Mouse (Mus musculus): Measurements from ENCODE around the gene Oasl1. TPM values are rescaled to one million over a fixed set of nuclear protein-coding genes. Genes with fewer than 3 reads are reported as not detected.

Oasl1 gene
- polyA plus RNA-seq, 1 experiment = not detected

GRCm38 (mm10) chr5:114967523-114968268 is 44.7 kb downstream of the Oasl1 start:
- TF ChIP-seq EP300 (IDR thresholded peaks at IDR 0.05; ENCODE audit: insufficient read depth, low read depth, low read length) (no peak), POLR2A (IDR thresholded peaks at IDR 0.05; ENCODE audit: insufficient read depth, low read length) (no peak), CTCF (IDR thresholded peaks at IDR 0.05; ENCODE audit: low read depth, low read length) (no peak)
- Histone ChIP-seq H3K4me3 (ENCODE audit: low read depth, low read length) (no peak overlapping the region), H3K9ac (ENCODE audit: low read depth, poor library complexity, severe bottlenecking) (no peak overlapping the region)

GRCm38 (mm10) chr5:114968651-114969050 is 45.6 kb downstream of the Oasl1 start:
- H3K27ac ChIP-seq (ENCODE audit: insufficient read depth, low read length) = no peak overlapping the region
- H3K9ac ChIP-seq (ENCODE audit: low read depth, poor library complexity, severe bottlenecking) = no peak overlapping the region

More at GRCm38 (mm10) chr5:114967523-114968268, 44.7 kb downstream of the Oasl1 start:
- Histone ChIP-seq H3K36me3 (ENCODE audit: control insufficient read depth, insufficient read depth, low read length, poor library complexity, severe bottlenecking) (no peaks in the 10 kb centered on the region), H3K27me3 (ENCODE audit: control insufficient read depth, insufficient read depth, low read length, poor library complexity, severe bottlenecking) (no peaks in the 10 kb centered on the region), H3K27ac (ENCODE audit: insufficient read depth, low read length) (no peak overlapping the region), H3K9me3 (replicated peaks; ENCODE audit: control insufficient read depth, insufficient read depth, low read length, poor library complexity, severe bottlenecking) (no peaks in the 10 kb centered on the region), H3K4me1 (ENCODE audit: control insufficient read depth, insufficient read depth, low read length) (peaks cover 3% of the 10 kb centered on the region)

GRCm38 (mm10) chr5:114969064-114969463 is 46.0 kb downstream of the Oasl1 start:
- no peaks in the 10 kb centered on the region for H3K27me3 ChIP-seq (ENCODE audit: control insufficient read depth, insufficient read depth, low read length, poor library complexity, severe bottlenecking)
- H3K36me3 ChIP-seq (ENCODE audit: control insufficient read depth, insufficient read depth, low read length, poor library complexity, severe bottlenecking) = no peaks in the 10 kb centered on the region
- H3K4me3 ChIP-seq (ENCODE audit: low read depth, low read length) = no peak overlapping the region
- H3K9me3 ChIP-seq (replicated peaks; ENCODE audit: control insufficient read depth, insufficient read depth, low read length, poor library complexity, severe bottlenecking) = no peaks in the 10 kb centered on the region
- TF ChIP-seq CTCF (IDR thresholded peaks at IDR 0.05; ENCODE audit: low read depth, low read length) (no peak), EP300 (IDR thresholded peaks at IDR 0.05; ENCODE audit: insufficient read depth, low read depth, low read length) (no peak), POLR2A (IDR thresholded peaks at IDR 0.05; ENCODE audit: insufficient read depth, low read length) (no peak)
- H3K27ac ChIP-seq (ENCODE audit: insufficient read depth, low read length) = no peak overlapping the region
- H3K4me1 ChIP-seq (ENCODE audit: control insufficient read depth, insufficient read depth, low read length) = peaks cover 3% of the 10 kb centered on the region
- no peak overlapping the region for H3K9ac ChIP-seq (ENCODE audit: low read depth, poor library complexity, severe bottlenecking)

More at GRCm38 (mm10) chr5:114968651-114969050, 45.6 kb downstream of the Oasl1 start:
- Histone ChIP-seq H3K4me1 (ENCODE audit: control insufficient read depth, insufficient read depth, low read length) (peaks cover 3% of the 10 kb centered on the region), H3K9me3 (replicated peaks; ENCODE audit: control insufficient read depth, insufficient read depth, low read length, poor library complexity, severe bottlenecking) (no peaks in the 10 kb centered on the region), H3K4me3 (ENCODE audit: low read depth, low read length) (no peak overlapping the region), H3K36me3 (ENCODE audit: control insufficient read depth, insufficient read depth, low read length, poor library complexity, severe bottlenecking) (no peaks in the 10 kb centered on the region), H3K27me3 (ENCODE audit: control insufficient read depth, insufficient read depth, low read length, poor library complexity, severe bottlenecking) (no peaks in the 10 kb centered on the region)
- TF ChIP-seq CTCF (IDR thresholded peaks at IDR 0.05; ENCODE audit: low read depth, low read length) (no peak), EP300 (IDR thresholded peaks at IDR 0.05; ENCODE audit: insufficient read depth, low read depth, low read length) (no peak)

GRCm38 (mm10) chr5:114969609-114970215 is 46.7 kb downstream of the Oasl1 start:
- H3K4me1 ChIP-seq (ENCODE audit: control insufficient read depth, insufficient read depth, low read length) = peaks cover 3% of the 10 kb centered on the region
- no peak overlapping the region for H3K27ac ChIP-seq (ENCODE audit: insufficient read depth, low read length)
- no peaks in the 10 kb centered on the region for H3K9me3 ChIP-seq (replicated peaks; ENCODE audit: control insufficient read depth, insufficient read depth, low read length, poor library complexity, severe bottlenecking)
- H3K36me3 ChIP-seq (ENCODE audit: control insufficient read depth, insufficient read depth, low read length, poor library complexity, severe bottlenecking) = no peaks in the 10 kb centered on the region
- H3K9ac ChIP-seq (ENCODE audit: low read depth, poor library complexity, severe bottlenecking) = no peak overlapping the region
- no peak overlapping the region for H3K4me3 ChIP-seq (ENCODE audit: low read depth, low read length)
- TF ChIP-seq POLR2A (IDR thresholded peaks at IDR 0.05; ENCODE audit: insufficient read depth, low read length) (no peak), EP300 (IDR thresholded peaks at IDR 0.05; ENCODE audit: insufficient read depth, low read depth, low read length) (no peak), CTCF (IDR thresholded peaks at IDR 0.05; ENCODE audit: low read depth, low read length) (no peak)
- no peaks in the 10 kb centered on the region for H3K27me3 ChIP-seq (ENCODE audit: control insufficient read depth, insufficient read depth, low read length, poor library complexity, severe bottlenecking)

GRCm38 (mm10) chr5:114970824-114971227 is 47.8 kb downstream of the Oasl1 start, which contains the start of gene Hnf1a:
Gene Hnf1a (minus strand): TSS chr5:114971094.
- peaks cover 3% of the 10 kb centered on the region for H3K4me1 ChIP-seq (ENCODE audit: control insufficient read depth, insufficient read depth, low read length)
- no peak within 1 kb of the TSS for H3K27ac ChIP-seq (ENCODE audit: insufficient read depth, low read length)
- no peaks in the 10 kb centered on the region for H3K36me3 ChIP-seq (ENCODE audit: control insufficient read depth, insufficient read depth, low read length, poor library complexity, severe bottlenecking)
- peak within 1 kb of the TSS; percentile 44 for H3K4me3 ChIP-seq (ENCODE audit: low read depth, low read length)
- TF ChIP-seq EP300 (IDR thresholded peaks at IDR 0.05; ENCODE audit: insufficient read depth, low read depth, low read length) (no peak), POLR2A (IDR thresholded peaks at IDR 0.05; ENCODE audit: insufficient read depth, low read length) (no peak), CTCF (IDR thresholded peaks at IDR 0.05; ENCODE audit: low read depth, low read length) (no peak)
- peak within 1 kb of the TSS; percentile 71 for H3K9ac ChIP-seq (ENCODE audit: low read depth, poor library complexity, severe bottlenecking)
- H3K9me3 ChIP-seq (replicated peaks; ENCODE audit: control insufficient read depth, insufficient read depth, low read length, poor library complexity, severe bottlenecking) = no peaks in the 10 kb centered on the region
- H3K27me3 ChIP-seq (ENCODE audit: control insufficient read depth, insufficient read depth, low read length, poor library complexity, severe bottlenecking) = no peaks in the 10 kb centered on the region

GRCm38 (mm10) chr5:114972201-114972600 is 49.2 kb downstream of the Oasl1 start:
- no peaks in the 10 kb centered on the region for H3K9me3 ChIP-seq (replicated peaks; ENCODE audit: control insufficient read depth, insufficient read depth, low read length, poor library complexity, severe bottlenecking)
- 0 out of 2 replicates have a peak overlapping the region, but pooled peaks have one; percentile 29 for H3K9ac ChIP-seq (ENCODE audit: low read depth, poor library complexity, severe bottlenecking)
- H3K27me3 ChIP-seq (ENCODE audit: control insufficient read depth, insufficient read depth, low read length, poor library complexity, severe bottlenecking) = no peaks in the 10 kb centered on the region
- no peak for TF ChIP-seq CTCF (IDR thresholded peaks at IDR 0.05; ENCODE audit: low read depth, low read length)
- no peak for TF ChIP-seq EP300 (IDR thresholded peaks at IDR 0.05; ENCODE audit: insufficient read depth, low read depth, low read length)
- no peak for TF ChIP-seq POLR2A (IDR thresholded peaks at IDR 0.05; ENCODE audit: insufficient read depth, low read length)
- H3K27ac ChIP-seq (ENCODE audit: insufficient read depth, low read length) = no peak overlapping the region; the same call in 1 of the 2 replicates
- H3K36me3 ChIP-seq (ENCODE audit: control insufficient read depth, insufficient read depth, low read length, poor library complexity, severe bottlenecking) = no peaks in the 10 kb centered on the region
- peak overlapping the region; percentile 40 for H3K4me3 ChIP-seq (ENCODE audit: low read depth, low read length)
- H3K4me1 ChIP-seq (ENCODE audit: control insufficient read depth, insufficient read depth, low read length) = peaks cover 3% of the 10 kb centered on the region

All from ES-Bruce4 (cell line).